Mouse (Mus musculus): ENCODE data around the gene Dennd1b.

The Dennd1b gene

GRCm38 (mm10) chr1:138963161-138963867, at the start of gene Dennd1b:
Gene Dennd1b, plus strand, starts transcription at chr1:138963435.
- peak; percentile 77 for DNase-seq

GRCm38 (mm10) chr1:138915596-138915995, 47.6 kb upstream of the Dennd1b start:
- DNase-seq, result no peak

- no peak for DNase-seq
Measured at GRCm38 (mm10) chr1:138919601-138920000, 43.6 kb upstream of the Dennd1b start.

GRCm38 (mm10) chr1:138920082-138920481, 43.2 kb upstream of the Dennd1b start:
- DNase-seq, result no peak

- no peak for DNase-seq
Measured at GRCm38 (mm10) chr1:138920799-138921198, 42.4 kb upstream of the Dennd1b start.

- DNase-seq, result no peak
Measured at GRCm38 (mm10) chr1:138922886-138923285, 40.3 kb upstream of the Dennd1b start.

DNA sequence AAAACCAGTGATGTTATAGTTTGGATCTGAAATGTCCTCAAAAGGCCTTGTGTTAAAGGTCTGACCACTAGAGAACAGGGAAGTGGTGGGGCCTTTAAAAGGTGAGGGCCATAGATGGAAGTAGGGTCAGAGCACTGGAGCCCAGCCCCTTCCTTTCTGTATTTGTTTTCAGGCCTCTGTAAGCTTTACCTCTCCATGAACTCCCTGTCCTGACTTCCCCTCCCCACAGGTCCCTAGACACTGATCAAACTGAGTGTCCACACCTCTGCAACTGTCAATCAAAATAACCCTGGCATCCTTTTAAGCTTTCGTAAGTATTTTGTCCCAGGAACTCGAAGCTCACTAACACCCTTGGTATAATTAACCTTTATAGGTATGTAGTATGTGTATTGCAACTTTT, 39.0 kb upstream of the Dennd1b start:
- DNase-seq, result no peak

DNA sequence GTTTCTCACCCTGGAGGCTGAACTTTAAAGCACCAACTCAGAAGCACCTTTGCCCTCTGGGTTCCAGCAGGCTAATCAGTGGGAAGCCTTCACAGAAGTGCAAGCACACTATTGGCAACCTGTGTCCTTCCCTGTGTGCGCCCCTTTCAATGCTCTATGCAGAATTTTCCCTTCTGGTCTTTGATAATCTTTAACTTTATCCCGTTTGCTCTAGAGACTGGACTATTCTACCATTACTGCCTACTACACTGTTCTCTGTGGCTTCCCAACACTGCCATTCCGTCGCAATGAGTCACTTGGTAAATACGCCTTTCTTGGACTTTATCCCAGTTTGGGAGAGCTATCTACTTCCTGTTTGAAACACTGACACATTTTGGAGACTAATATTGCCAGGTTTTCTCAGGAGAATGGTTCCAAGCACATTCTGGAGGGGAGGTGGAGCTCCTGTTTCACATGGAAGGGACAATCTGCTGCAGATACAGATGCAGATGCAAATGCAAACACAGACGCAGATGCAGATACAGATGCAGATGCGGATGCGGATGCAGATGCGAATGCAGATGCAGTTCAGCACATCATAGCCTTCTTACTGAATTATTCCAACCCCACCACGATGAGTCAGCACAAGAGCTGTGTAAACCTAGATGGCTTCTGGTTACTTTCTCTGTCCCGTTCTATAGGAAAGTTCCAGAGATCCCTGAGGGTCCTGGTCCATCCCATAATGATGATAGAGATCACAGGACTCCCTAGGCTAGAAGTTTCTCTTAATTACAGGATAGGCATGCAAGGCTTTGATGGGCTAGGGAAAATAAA, 34.4 kb upstream of the Dennd1b start:
- no peak for DNase-seq

GRCm38 (mm10) chr1:138929985-138930384, 33.2 kb upstream of the Dennd1b start:
- DNase-seq, result no peak

DNA sequence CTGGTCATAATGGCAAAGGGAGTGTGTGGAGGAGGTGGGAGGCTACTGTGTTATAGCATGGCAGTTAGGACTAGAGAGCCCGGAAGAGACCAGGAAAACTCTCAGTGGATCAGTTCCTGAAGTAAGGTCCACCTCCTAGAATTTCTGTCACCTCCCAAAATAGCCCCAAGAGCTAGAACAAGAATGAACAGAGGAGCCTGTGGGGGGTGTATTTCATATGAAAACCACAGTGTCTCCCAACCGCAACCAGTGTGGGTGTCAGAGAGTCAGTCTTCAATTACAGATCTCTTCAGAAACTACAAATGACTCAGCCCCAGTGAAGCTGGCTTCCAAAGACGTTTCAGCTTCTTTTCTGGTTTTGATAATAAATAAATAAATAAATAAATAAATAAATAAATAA, 32.4 kb upstream of the Dennd1b start:
- no peak for DNase-seq

DNA sequence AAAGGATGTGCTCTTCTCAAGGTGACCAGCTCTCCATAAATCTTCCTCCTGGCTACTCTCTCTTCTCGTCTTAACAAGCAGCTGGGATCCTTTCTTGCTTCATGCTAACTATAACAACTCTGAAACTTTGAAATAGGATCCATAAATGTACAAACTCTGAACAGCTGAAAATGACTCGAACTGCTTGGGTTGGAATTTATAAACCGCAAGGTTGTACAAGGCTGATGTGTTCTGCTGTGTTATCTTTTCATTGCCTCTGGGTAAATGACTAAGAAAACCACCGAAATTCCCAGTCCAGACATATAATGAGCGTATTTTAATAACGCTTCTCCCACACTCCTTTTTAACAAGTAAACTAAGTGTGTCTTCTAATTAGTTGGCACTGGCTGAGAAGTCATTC, 27.1 kb upstream of the Dennd1b start:
- DNase-seq, result no peak

- DNase-seq, result no peak
Measured at GRCm38 (mm10) chr1:138937686-138938370, 25.4 kb upstream of the Dennd1b start.

- no peak for DNase-seq
Measured at GRCm38 (mm10) chr1:138939579-138940139, 23.6 kb upstream of the Dennd1b start.

DNA sequence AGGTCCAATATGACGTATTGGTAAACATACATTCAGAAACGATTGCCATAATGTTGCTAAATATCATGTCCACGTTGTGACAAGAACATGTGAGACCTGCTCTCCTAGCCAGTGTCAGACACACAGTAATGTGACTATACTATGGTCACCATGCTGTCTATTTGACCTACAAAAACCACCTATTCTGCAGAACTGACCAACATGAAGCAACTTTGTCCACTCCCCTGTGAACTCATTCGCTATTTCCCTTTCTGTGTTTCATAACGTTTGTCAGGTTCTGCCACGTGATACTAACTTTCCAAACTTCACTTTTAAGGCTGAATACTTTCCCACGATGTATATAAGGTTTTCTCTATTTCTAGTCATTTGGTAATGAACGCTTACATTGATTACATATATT, 22.8 kb upstream of the Dennd1b start:
- no peak for DNase-seq

- no peak for DNase-seq
Measured at GRCm38 (mm10) chr1:138952173-138952572, 11.1 kb upstream of the Dennd1b start.

- no peak for DNase-seq
Measured at GRCm38 (mm10) chr1:138954978-138955377, 8.3 kb upstream of the Dennd1b start.

GRCm38 (mm10) chr1:138955455-138955854, 7.8 kb upstream of the Dennd1b start:
- DNase-seq, result no peak

- DNase-seq, result no peak
Measured at GRCm38 (mm10) chr1:138956511-138956910, 6.7 kb upstream of the Dennd1b start.

DNA sequence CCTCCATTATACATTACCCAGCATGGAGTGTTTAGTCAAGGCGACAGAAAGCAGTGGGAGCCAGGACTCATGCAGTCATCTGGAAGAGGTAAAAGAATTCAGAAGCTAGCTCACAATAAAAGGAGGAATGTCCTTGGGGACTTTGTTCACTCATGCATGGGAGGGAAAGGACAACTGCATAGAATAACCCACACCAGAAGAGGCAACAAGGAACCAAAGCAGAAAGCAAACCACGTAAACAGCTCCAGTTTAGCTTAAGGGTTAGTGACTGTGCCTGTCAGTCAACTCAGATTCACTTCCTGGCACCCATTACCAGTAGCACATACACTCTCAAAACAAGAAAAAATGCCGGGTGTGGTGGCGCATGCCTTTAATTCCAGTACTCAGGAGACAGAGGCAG, 6.1 kb upstream of the Dennd1b start:
- no peak for DNase-seq

- DNase-seq, result no peak
Measured at GRCm38 (mm10) chr1:138958863-138959262, 4.4 kb upstream of the Dennd1b start.

DNA sequence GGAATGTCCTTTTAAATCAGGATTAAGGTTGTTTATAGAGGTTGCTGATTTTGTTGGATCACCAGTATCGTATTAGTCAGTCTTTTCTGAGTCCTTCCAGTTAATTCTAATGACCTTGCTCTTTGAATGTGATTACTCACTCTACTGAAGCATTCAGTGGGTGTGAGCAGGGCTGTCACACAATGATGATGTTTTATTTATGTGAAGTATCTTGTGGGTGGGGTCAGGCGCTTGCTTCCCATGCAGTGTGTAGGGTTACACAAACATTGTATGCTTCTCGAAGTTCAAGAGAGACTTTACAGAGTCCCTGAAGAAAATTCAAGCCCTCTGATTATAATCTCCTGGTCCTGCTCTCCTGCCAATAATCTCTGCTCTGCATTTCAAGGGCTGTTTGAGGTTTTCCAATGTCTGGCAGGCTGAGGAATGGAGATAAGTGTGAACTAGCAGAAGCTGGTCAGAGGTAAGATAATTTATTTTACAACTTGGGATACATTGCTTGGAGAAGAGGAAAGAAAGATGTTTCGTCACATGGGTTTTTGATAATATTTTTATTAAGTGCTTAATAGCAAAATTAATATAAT, 3.2 kb upstream of the Dennd1b start:
- no peak for DNase-seq

DNA sequence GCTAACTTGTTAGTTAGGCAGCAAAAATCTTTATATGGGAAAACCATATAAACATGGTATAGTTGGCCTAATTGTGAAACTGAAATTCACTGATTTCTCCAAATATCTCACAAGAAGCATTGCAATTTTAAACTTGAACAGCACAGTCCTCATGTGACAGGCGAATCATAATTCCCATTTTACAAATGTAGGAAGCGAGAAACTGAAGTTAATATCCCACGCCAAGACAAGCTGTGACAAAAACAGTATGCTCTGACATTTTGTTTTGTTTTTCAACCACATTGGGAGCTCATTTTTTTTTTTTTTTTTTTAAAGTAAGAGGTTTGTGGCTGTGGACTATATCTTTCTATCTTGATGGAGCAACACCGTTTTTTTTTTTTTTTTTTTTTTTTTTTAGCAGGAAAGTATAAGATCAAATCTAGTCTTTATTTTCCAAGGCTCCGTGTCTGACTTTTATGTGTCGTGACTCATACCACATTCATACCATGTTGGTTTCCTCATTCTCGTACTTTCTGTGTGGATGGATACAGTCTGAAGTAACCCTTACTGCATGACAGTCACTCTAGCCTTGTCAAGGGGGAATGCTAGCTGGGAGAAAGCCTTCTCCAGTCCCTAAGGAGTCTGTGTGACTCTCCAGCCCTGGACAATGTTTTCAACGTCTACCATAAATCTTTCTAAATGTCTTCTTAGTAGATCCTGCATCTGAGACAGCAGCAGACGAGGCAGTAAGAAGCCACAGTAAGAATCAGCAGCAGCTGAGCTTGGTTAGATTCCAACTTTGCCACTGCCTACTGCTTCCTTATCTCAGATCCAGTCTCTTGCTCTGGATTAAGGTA, 751 bp upstream of the Dennd1b start:
- DNase-seq, result no peak
